Mouse (Mus musculus) colon, adult 2 months (tissue): Measurements from ENCODE around the gene Svs2. TPM values are rescaled to one million over a fixed set of nuclear protein-coding genes. Genes with fewer than 3 reads are reported as not detected.

ENCODE experiments used
- polyA plus RNA-seq: library from polyadenylated mRNA; depleted of rRNA; stranded (reverse); fragments of >200 nt; gene quantifications from 2 replicates; pipeline ENCODE4 v1.2.3, GENCODE M21; 2012; rRNA removed

Gene Svs2
- polyA plus RNA-seq, result not detected in 2 replicates

DNA sequence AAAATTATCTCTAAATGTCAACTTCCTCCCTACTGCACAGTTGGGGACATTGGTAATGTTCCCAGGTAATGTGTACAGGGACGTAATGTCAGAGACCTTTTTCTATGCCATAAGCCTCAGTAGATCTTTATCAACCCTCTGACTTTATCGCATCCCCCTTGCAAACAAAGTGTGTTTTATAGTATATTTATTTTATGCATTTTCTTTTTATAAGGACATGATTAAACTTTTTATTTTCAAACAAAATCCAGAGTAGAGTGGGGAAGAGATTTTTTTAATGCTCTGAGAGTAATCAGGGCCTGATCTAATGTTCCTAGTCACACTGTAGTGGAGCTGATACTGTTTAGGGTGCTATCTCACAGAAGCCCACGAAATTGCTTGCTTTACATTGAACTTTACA lies at the start of gene Svs2:
Gene Svs2 (minus strand): TSS at position 101 of the 400 bp plus-strand sequence.

DNA sequence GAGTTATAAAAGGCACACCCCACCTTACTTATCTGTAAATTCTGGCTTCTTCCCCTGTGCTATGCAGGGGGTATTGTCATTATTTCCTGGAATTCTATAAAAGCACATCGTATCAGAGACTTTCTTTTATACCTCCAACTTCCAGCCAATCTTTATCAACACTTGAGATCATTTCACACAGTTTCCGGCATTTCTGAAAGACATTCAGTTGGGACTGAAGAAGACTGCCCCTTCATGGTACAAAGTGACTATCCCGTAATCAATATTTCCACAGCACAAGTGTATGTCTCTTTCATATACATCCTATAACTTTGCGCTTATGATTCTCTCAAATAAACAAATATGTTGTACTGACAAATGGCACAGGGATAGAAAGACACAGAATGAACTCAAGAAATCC lies 40.1 kb upstream of the Svs2 start, which contains the start of gene Svs4:
Gene Svs4 (minus strand): TSS at position 101 of the 400 bp plus-strand sequence.

DNA sequence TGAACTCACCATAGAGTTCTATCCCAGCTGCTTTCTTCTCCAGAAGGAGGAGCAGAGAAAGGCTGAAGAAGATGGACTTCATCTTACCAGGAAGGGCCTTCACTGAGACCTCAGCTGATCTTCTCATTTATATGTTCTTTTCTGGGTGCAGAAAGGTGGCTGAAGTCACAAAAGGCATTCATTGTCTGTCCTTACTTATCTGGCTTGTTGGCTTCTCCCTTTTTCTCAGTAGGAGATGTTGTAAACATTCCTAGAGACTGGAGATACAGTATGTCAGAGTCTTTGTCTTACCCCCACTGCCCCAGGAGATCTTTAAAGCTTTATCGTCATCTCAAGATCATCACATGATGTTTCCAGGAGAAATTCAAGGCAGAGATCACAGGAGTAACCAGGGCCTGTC lies 18.3 kb upstream of the Svs2 start, which contains the start of gene Svs3b:
Gene Svs3b (minus strand): TSS at position 101 of the 400 bp plus-strand sequence.

DNA sequence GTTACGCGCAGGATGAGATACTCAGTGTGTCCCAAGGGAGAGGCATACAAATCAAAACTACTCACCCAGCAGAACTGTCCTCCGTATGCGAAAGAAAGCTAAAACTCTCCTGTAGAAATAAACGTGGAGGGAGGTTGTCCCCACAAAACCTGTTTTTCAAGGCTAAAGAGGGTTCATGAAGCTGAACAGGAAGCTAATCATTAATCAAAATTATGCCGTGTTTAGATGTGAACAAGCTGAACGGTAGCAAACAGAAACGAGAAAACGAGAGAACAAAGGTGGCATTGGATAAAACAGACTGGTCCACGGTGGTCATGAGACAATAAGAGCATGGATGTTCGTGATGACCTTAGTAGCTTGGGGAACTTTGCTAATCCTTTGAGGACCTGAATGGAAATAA lies 16.7 kb downstream of the Svs2 start, which contains the start of gene Wfdc15b:
Gene Wfdc15b (minus strand): TSS at position 139 of the 400 bp plus-strand sequence.

DNA sequence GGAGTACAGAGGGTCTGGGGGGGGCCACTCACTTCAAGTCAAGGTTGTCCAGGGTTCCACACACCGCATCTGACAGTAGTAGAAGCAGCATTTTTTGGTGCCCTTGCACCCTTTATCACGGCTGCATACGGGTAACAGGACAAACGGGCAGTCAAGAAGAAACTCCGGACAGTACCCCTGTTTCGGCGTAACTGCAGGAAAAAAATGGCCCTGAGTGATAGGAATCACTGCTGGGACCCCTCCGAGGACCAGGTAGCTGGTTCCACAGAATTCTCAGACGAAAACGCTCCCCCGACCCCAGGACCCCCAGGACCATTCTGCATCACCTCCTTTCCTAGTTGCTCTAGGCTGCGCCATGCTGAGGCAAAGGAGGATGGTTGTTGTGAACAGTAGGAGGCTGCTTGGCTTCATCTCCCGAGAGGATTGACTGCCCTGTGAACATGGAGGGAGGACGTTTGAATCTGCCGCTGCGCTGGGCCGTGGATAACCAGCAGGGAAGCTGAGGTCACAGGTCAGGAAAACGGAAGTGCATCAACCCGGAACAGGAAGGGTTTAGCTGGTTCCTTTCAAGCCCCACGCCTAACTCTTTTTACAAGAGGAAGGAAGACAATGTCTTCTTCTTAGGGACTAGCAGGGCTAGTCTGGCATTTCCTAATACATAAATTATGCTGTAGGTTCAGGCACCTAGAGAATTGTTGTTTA lies 38.5 kb downstream of the Svs2 start, which contains the start of gene Wfdc15a:
Gene Wfdc15a (minus strand): TSS at position 505 of the 702 bp plus-strand sequence.

DNA sequence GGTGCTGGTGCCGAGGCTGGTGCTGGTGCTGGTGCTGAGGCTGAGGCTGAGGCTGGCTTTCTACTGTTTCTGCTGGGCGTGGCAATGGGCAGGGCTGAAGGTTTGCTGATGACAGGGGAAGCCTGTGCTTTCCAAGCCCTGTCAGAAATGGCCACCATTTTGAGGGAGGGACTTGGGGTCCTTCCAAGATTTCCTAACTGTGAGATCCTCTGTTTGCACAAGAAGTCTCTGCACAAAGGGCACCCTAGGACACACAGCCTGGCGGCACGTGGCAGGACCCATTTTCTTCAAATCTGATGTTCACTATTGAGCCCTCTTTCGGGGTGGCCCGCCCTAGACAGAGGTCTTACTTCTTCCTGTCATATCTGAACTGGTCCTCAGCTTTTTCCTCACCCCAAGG lies 47.7 kb downstream of the Svs2 start, which contains the start of gene Wfdc12:
Gene Wfdc12 (minus strand): TSS at position 33 of the 400 bp plus-strand sequence.

Other genes starting within 250 kb of the Svs2 start
- 28.4 and 34.4 TPM in 2 replicates for gene Ywhab, start 243.5 kb downstream of the Svs2 start, polyA plus RNA-seq
- gene Pabpc1l, start 213.0 kb downstream of the Svs2 start, polyA plus RNA-seq, result 0.37 and 0.75 TPM in 2 replicates
- gene Stk4, start 168.1 kb downstream of the Svs2 start, polyA plus RNA-seq, result 10.1 and 11.9 TPM in 2 replicates
- gene Tomm34, start 167.3 kb downstream of the Svs2 start, polyA plus RNA-seq, result 37.4 and 41.4 TPM in 2 replicates
- 2.1 and 3.0 TPM in 2 replicates for gene Kcns1, start 67.4 kb downstream of the Svs2 start, polyA plus RNA-seq
- gene Wfdc5, start 55.7 kb downstream of the Svs2 start, polyA plus RNA-seq, result not detected in 2 replicates
- not detected in 2 replicates for gene Wfdc12, start 47.9 kb downstream of the Svs2 start, polyA plus RNA-seq
- gene Wfdc15a, start 38.3 kb downstream of the Svs2 start, polyA plus RNA-seq, result not detected in 2 replicates
- gene Wfdc15b, start 16.8 kb downstream of the Svs2 start, polyA plus RNA-seq, result not detected in 2 replicates
- not detected in 2 replicates for gene Svs3b, start 18.2 kb upstream of the Svs2 start, polyA plus RNA-seq
- gene Svs4, start 40.0 kb upstream of the Svs2 start, polyA plus RNA-seq, result not detected in 2 replicates
- gene Svs3a, start 50.8 kb upstream of the Svs2 start, polyA plus RNA-seq, result not detected in 2 replicates
- not detected in 2 replicates for gene Svs6, start 78.3 kb upstream of the Svs2 start, polyA plus RNA-seq
- gene Svs5, start 94.3 kb upstream of the Svs2 start, polyA plus RNA-seq, result not detected in 2 replicates
- gene Slpi, start 150.6 kb upstream of the Svs2 start, polyA plus RNA-seq, result 17.9 and 23.1 TPM in 2 replicates
- 0.07 and 18.9 TPM in 2 replicates for gene Rbpjl, start 164.7 kb upstream of the Svs2 start, polyA plus RNA-seq
- gene Matn4, start 166.7 kb upstream of the Svs2 start, polyA plus RNA-seq, result 6.8 and 7.4 TPM in 2 replicates
- gene Sdc4, start 205.4 kb upstream of the Svs2 start, polyA plus RNA-seq, result 107 and 113 TPM in 2 replicates
- gene Sys1, start 218.5 kb upstream of the Svs2 start, polyA plus RNA-seq, result 163 and 226 TPM in 2 replicates
- 59.6 and 66.8 TPM in 2 replicates for gene Gm20458, start 222.5 kb upstream of the Svs2 start, polyA plus RNA-seq
- not detected in 2 replicates for gene Trp53tg5, start 235.3 kb upstream of the Svs2 start, polyA plus RNA-seq
- gene Dbndd2, start 247.6 kb upstream of the Svs2 start, polyA plus RNA-seq, result 73.3 and 88.5 TPM in 2 replicates